Mouse (Mus musculus) lung, embryonic 16.5 days (tissue): ENCODE results near the gene Ctsk. TPM values are rescaled to one million over a fixed set of nuclear protein-coding genes. Genes with fewer than 3 reads are reported as not detected.

Experiments used
- polyA plus RNA-seq: library from polyadenylated mRNA; unstranded; fragments of >200 nt; fragmentation: Nextera tagmentation; extraction: Ambion mirVana; gene quantifications from 2 replicates; pipeline ENCODE4 v1.2.1, GENCODE M21; 2015

The Ctsk gene
- polyA plus RNA-seq, 1 experiment from 2014 or later = 12.4 TPM

Other genes with a start within 250 kb of the Ctsk start
- 4.6 and 5.7 TPM in 2 replicates for gene Bnipl, start 248.1 kb upstream of the Ctsk start, polyA plus RNA-seq
- gene Mindy1, start 217.9 kb upstream of the Ctsk start, polyA plus RNA-seq = 41.0 and 47.0 TPM in 2 replicates
- gene Prune1, start 217.2 kb upstream of the Ctsk start, polyA plus RNA-seq = 23.2 and 23.9 TPM in 2 replicates
- gene Anxa9, start 192.1 kb upstream of the Ctsk start, polyA plus RNA-seq = 1.7 and 2.0 TPM in 2 replicates
- 221 and 230 TPM in 2 replicates for gene Cers2, start 184.5 kb upstream of the Ctsk start, polyA plus RNA-seq
- gene Setdb1, start 142.1 kb upstream of the Ctsk start, polyA plus RNA-seq = 35.4 and 38.4 TPM in 2 replicates
- gene 4930558C23Rik, start 96.4 kb upstream of the Ctsk start, polyA plus RNA-seq = not detected in 2 replicates
- 52.6 and 52.8 TPM in 2 replicates for gene Arnt, start 64.9 kb upstream of the Ctsk start, polyA plus RNA-seq
- 25.7 and 28.1 TPM in 2 replicates for gene Ctss, start 27.5 kb downstream of the Ctsk start, polyA plus RNA-seq
- gene Hormad1, start 60.4 kb downstream of the Ctsk start, polyA plus RNA-seq = not detected in 2 replicates
- 34.1 and 35.1 TPM in 2 replicates for gene Golph3l, start 89.7 kb downstream of the Ctsk start, polyA plus RNA-seq
- gene Ensa, start 125.7 kb downstream of the Ctsk start, polyA plus RNA-seq = 61.6 and 65.0 TPM in 2 replicates
- 23.1 and 31.7 TPM in 2 replicates for gene Mcl1, start 159.5 kb downstream of the Ctsk start, polyA plus RNA-seq
- 4.4 and 5.5 TPM in 2 replicates for gene Adamtsl4, start 188.7 kb downstream of the Ctsk start, polyA plus RNA-seq
- gene Ecm1, start 240.3 kb downstream of the Ctsk start, polyA plus RNA-seq = 22.3 and 23.8 TPM in 2 replicates